Mouse (Mus musculus) left cerebral cortex, adult 8-10 months (tissue): ENCODE measurements around the gene 2810004N23Rik. TPM values are rescaled to one million over a fixed set of nuclear protein-coding genes. Genes with fewer than 3 reads are reported as not detected.

ENCODE experiments used
- DNase-seq, 2 experiments: peaks; one replicate each; pipeline ENCODE4 v3.0.0; 2022; ENCODE audit warnings: low spot score in 2 of 2
- total RNA-seq, 4 experiments: library from RNA; stranded (reverse); gene quantifications; 2 replicates each; pipeline ENCODE4 v1.2.4; 2022

2810004N23Rik gene
- total RNA-seq, 4 experiments from 2014 or later: 17.7 to 20.5 (median 19.6) TPM

GRCm38 (mm10) chr8:124826658-124827057 is 36.3 kb downstream of the 2810004N23Rik start:
- no peak for DNase-seq

- DNase-seq: no peak
Observed at GRCm38 (mm10) chr8:124823497-124823896, 39.4 kb downstream of the 2810004N23Rik start.

- no peak for DNase-seq
Observed at GRCm38 (mm10) chr8:124820125-124820524, 42.8 kb downstream of the 2810004N23Rik start.

GRCm38 (mm10) chr8:124819612-124820115 is 43.3 kb downstream of the 2810004N23Rik start:
- DNase-seq: no peak

- no peak for DNase-seq
Observed at GRCm38 (mm10) chr8:124817361-124817760, 45.6 kb downstream of the 2810004N23Rik start.

- DNase-seq: no peak
Observed at GRCm38 (mm10) chr8:124816866-124817265, 46.1 kb downstream of the 2810004N23Rik start.

GRCm38 (mm10) chr8:124815870-124816269 is 47.0 kb downstream of the 2810004N23Rik start:
- DNase-seq: no peak

- DNase-seq: no peak
Observed at GRCm38 (mm10) chr8:124813326-124813725, 49.6 kb downstream of the 2810004N23Rik start.

- DNase-seq: no peak
Observed at GRCm38 (mm10) chr8:124810689-124811394, 52.1 kb downstream of the 2810004N23Rik start.

GRCm38 (mm10) chr8:124810056-124810610 is 52.8 kb downstream of the 2810004N23Rik start:
- DNase-seq: no peak

- DNase-seq: no peak
Observed at GRCm38 (mm10) chr8:124809419-124809818, 53.5 kb downstream of the 2810004N23Rik start.

GRCm38 (mm10) chr8:124805990-124806389 is 56.9 kb downstream of the 2810004N23Rik start:
- no peak for DNase-seq

GRCm38 (mm10) chr8:124803824-124804702 is 58.9 kb downstream of the 2810004N23Rik start:
- no peak for DNase-seq

GRCm38 (mm10) chr8:124800542-124800941 is 62.4 kb downstream of the 2810004N23Rik start:
- no peak for DNase-seq

GRCm38 (mm10) chr8:124795781-124796488 is 67.0 kb downstream of the 2810004N23Rik start:
- no peak for DNase-seq

GRCm38 (mm10) chr8:124794486-124794780 is 68.5 kb downstream of the 2810004N23Rik start:
- peak; percentile 61 to 67 for DNase-seq

GRCm38 (mm10) chr8:124793661-124794485 is 69.0 kb downstream of the 2810004N23Rik start:
- DNase-seq: peak in 1 of 2 experiments; percentile 10

- peak; percentile 28 to 44 for DNase-seq
Observed at GRCm38 (mm10) chr8:124793172-124793651, 69.7 kb downstream of the 2810004N23Rik start.

GRCm38 (mm10) chr8:124792708-124793107 is 70.2 kb downstream of the 2810004N23Rik start, which contains the start of gene Trim67:
Gene Trim67, plus strand, starts transcription at chr8:124793092.
- peak; percentile 9 to 19 for DNase-seq

GRCm38 (mm10) chr8:124792186-124792585 is 70.7 kb downstream of the 2810004N23Rik start:
- DNase-seq: peak; percentile 13 to 48
